Mouse (Mus musculus) heart, postnatal 10 days (tissue): ENCODE results near the gene Taf4. TPM values are rescaled to one million over a fixed set of nuclear protein-coding genes. Genes with fewer than 3 reads are reported as not detected.

Source experiments
- DNase-seq, 2 experiments: peaks; one replicate each; pipeline ENCODE4 v3.0.0; 2021
- intact Hi-C: fragments of 180-260 bp; cut with DNase I; formaldehyde crosslinking; loops from one replicate; pipeline ENCODE4 v1.15.1; 2025
- total RNA-seq, 2 experiments: library from RNA; stranded (reverse); gene quantifications; 2 replicates each; pipeline ENCODE4 v1.2.3; 2021

Taf4 gene
- total RNA-seq, 2 experiments from 2014 or later = 22.1 to 24.3 TPM

DNA sequence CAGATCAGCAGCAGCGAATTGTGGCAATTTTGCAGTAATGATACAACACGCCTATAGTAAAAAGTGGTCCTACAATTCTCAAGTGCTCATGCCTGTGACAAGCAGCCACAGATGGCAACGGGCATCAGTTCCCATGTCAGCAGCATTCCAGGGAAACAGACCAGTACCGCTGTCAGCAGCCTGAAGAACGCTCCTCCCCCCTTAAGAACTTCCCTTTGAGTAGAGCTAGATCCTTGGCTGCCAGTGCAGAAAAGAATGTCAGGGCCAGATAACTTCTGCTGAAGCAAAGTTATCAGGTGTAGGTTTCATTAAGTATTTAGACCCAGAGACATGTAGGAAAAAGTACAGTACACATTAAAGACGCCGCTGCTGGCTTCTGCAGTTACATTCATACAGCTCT, 8.4 kb upstream of the Taf4 start:
- intact Hi-C loops = no loop called here
- DNase-seq = no peak

DNA sequence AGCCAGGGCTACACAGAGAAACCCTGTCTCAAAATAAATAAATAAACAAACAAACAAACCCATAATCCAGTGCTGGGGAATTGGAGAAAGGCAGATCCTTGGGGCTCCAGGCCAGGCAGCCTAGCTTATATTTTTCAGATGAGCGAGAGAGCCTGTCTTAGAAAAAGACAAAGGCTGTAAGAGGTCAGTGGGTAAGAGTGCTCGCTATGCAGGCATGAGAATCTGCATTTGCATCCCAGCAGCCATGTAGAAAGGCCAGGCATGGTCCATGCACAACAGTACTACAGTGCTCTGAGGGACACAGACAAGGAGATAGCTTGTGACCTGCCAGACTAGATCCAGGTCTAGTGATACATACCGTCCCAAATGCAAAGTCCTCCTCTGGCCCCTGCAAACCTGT, 6.3 kb upstream of the Taf4 start:
- DNase-seq = no peak
- intact Hi-C loops = no loop called here

DNA sequence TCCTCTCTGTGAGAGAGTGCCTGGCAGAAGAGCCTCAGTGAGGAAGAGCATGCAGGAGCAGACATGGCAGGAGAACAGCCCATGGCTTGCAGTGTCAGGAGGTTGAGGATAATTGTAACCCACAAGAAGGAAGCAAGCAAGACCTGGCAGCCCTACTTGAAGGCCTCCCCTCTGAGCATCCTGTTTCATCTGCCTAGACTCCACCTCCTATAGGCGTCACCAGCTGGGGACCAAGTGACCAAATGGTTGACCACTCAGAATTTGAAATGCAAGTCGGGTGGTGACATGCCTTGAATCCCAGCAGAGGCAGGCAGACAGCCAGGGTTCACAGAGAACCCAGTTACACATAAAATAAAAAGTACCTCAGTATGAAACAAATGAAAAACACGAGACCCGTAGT, 4.2 kb upstream of the Taf4 start:
- intact Hi-C loops = no loop called here
- DNase-seq = peak in 1 of 2 experiments; percentile 17

DNA sequence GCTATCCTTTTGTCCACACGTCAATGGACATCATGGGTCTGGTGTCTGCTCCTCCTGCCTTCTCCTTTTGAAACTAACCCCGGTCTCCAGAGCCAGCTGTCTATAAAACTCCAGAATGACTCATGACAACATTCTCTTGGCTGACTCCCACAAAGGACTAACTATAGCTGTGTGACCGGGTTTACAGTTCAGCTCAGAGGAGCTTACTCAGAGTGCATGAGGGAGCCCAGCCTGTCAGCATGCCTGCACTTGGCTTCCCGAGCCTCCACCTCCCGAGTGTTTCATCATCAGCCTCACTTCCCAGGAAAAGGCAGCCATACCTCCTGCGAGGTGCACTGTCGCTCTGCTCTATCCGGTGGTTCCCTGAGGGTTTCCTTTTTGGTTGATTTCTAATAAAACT, 3.4 kb upstream of the Taf4 start:
- intact Hi-C loops = no loop called here
- peak; percentile 73 to 79 for DNase-seq

DNA sequence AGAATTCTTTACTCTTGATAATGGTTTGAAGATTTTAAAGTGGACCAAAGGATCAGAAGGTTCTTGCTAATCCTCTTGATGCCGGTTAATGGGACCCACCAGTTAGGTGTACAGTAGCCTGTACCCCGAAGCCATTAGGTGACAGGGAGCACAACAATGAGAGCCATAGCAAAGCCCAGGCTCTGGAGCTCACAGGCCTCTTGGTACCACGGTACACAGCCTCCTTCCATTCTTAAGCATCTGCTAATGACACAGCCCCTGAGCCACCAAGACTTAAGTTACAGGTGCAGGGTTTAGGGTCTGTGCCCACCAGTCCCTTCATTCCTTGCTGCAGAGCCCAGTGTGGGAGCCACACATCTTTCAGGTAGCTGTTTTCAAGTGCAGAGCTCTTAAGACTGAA, 1.8 kb upstream of the Taf4 start:
- DNase-seq = no peak
- intact Hi-C loops = no loop called here

DNA sequence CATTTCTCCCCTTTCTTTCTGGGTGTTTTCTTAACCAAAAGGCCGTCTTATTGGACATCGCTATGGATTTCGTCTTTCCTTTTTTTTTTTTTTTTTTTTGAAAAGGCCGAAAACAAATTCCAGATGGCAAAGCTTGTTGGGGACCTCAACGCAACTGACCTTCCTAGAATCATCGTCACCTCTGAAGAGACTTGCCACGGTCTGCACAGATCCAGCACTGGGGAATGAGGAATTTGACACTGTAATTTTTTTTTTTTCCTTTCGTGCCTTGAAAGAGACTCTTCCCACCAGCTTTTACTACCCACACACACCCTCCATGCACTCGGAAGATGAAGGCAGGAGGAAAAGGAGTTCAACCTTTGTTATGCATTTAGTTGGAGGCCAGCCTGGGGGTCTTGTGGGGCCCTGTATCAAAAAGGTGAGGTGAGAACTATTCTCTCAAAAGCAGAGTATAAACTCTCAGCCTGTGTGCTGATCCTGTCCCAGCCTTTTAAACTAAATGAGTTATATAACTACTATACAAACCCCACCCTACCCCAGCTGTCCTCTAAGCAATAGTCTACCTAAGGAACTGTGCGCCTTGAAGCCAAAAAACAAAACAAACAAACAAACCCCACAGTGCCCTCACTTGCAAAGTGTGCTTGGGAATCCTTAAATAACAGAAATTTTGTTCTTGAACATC, 1.0 kb upstream of the Taf4 start:
- peak in 1 of 2 experiments; percentile 37 for DNase-seq
- intact Hi-C loops = loop anchor here (2.0 kb wide), 1 partner anchor 47 kb away; the partner anchor contains the start of gene Lsm14b

DNA sequence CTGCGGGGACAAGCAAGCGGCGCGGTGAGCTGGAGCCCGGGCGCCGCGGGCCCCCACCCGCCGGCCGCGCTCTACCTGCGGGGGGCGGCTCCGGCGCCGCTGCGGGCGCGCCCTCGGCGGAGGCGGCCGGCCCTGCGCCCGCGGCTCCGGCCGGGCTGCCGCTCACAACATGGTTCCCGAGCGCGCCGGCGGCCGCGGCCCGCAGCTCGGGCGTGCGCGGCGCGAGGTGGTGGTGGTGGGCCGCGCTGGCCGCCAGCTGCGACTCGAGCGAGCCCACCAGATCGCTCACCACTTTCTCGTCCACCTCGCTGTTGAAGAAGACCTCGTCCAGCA, 185 bp downstream of the Taf4 start:
- intact Hi-C loops = loop anchor here (2.0 kb wide), 1 partner anchor 49 kb away; the partner anchor contains the start of gene Lsm14b
- no peak for DNase-seq

DNA sequence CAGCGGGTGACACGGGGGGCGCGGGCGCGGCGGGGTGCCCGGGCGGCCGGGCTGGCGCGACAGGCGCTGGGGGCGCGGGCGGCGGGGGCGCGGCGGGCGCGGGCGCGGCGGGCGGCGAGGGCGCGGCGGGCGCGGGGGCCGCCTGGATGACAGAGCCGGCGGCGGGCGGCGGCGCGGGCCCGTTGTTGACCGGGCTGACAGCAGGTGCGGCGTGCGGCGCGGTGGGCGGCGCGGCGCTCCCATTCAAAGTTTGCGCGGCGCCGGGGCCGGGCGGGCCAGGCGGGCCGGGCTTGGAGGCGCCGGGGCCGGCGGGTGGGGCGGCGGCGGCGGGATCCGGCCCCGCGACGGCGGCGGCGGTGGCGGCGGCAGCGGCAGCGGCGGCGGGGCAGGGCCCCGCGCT, 595 bp downstream of the Taf4 start:
- intact Hi-C loops = loop anchor here (2.0 kb wide), 2 partner anchors 49 to 59 kb away; partner anchors contain the start of gene Lsm14b
- DNase-seq = no peak

DNA sequence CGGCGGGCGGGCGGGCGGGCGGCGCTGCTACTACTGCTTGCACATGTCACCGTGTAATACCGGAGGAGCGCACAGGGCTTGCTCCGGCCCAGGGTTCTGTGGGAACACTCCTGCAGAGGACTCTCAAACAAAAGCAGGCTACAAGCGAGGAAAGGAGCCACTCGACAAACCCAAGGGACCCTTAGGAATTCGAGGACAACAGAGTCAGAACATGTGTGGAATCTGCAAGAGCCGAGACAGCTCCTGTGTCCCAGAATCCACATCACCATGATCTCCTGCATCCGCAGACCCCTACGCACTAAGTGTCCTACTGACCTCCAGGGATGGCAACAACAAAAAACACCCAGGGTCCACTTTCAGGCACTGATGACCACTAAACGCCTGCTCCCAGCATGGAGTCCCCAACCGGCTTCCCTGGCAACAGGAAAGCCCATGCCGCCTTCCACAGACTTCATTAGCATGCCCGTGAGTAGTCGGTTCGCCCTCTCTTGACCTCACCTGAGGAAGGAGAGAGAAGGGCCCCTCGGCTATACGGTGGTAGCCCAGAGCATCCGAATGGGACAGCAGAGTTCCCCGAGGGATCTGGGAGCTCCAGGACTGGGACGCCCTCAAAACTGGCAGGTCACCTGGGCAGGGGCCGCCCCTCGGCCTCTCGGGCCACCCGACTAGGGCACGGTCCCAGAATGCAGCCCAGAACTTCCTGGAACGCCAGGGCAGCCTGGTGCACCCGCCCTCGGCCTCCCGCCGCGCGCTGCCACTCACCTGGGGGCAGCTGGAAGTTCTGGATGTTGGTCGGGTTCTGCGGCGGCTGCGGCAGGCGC, 1.6 kb downstream of the Taf4 start:
- intact Hi-C loops = loop anchor here (1.0 to 5.0 kb wide), 4 partner anchors 43 to 142 kb away; partner anchors contain the start of gene Osbpl2
- peak; percentile 53 to 66 for DNase-seq

DNA sequence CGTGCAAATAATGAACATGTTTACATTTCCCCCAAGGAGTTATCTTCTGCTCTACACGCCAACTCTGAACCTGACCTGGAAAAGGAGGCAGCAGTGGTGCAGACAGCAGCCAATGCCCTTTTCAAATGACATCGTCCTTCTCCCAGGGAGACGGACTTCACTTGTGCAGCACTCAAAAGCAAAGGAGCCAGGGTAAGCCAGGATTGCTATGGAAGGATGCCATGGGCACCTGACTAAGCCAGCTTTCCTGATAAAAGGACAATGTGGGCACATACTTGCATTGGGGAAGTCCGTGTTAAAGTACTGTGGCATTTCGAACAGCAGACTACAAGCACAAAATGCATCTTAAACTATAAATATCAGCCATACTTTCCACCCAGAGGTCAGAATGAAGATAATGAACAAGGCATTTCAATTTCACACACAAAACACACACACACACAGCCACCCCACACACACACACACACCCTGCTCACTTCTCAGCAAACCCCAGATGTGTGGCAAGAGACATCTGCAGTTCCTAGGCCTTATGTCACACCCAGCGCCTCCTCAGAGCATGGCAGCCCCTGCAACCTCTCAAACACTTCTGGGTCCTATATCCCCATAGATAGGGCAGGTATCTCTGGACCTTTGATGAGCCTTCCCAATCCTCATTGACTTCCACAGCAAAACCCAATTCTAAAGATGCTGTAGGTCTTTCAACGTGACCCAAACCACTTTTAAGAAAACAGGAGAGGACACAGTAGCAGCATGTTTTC, 2.4 kb downstream of the Taf4 start:
- peak; percentile 79 to 84 for DNase-seq
- intact Hi-C loops = loop anchor here (1.0 to 5.0 kb wide), 4 partner anchors 42 to 143 kb away; partner anchors contain the start of gene Osbpl2

DNA sequence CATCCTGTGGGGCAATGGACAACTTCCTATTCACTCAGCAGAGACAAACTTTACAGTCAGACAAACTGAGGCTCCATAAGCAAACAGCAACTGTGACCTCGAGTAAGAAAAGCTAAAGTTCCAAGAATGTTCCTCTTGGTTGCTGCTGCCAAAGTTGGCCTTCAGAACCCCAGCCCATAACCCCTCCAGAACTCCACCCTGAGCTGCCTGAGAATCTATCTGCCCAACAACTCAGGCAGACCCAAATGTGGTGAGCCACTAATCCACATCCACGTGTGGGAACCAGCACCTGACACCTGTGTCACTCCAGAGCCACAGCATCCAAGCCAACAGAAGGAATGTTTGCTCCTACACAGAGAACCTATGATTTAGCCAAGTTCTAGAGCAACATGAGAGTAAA, 4.0 kb downstream of the Taf4 start:
- intact Hi-C loops = loop anchor here (5.0 kb wide), 2 partner anchors 40 to 145 kb away; partner anchors contain the start of gene Osbpl2
- no peak for DNase-seq

DNA sequence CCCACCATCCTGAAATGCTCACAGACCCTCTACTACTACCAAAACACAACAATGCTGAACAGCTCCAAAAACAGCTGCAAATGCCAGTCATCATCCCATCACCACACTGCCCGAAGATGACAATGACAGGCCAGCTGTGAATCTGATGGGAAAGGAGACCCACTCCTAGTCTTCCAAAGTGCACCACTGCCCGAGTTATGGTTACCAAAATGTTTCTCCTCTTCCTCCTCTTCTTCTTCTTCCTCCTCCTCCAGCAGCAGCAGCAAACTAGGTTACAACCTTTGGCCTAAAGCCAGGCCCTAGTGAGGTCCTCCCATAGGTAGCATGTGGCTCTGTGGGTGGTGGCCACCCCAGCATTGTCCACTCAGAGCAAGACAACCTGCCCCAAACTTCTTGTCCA, 4.6 kb downstream of the Taf4 start:
- intact Hi-C loops = loop anchor here (5.0 kb wide), 2 partner anchors 40 to 145 kb away; partner anchors contain the start of gene Osbpl2
- no peak for DNase-seq

DNA sequence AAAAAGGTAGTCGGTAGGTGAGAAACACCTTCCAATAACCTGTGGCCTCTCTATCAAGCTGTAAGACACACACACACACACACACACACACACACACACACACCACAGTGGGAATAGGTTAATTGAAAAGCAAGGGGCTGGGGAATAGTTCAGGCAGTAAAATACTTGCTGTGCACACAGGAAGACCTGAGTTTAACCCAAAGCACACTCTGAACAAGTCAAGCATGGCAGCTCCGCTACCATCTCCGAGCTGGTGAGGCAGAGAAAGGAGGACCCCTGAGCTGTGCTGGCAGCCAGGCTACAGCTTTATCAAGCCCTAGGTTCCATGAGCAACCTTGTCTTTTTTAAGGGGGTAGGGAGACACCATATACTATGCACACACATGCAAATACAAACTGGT, 7.3 kb downstream of the Taf4 start:
- DNase-seq = no peak
- intact Hi-C loops = no loop called here

DNA sequence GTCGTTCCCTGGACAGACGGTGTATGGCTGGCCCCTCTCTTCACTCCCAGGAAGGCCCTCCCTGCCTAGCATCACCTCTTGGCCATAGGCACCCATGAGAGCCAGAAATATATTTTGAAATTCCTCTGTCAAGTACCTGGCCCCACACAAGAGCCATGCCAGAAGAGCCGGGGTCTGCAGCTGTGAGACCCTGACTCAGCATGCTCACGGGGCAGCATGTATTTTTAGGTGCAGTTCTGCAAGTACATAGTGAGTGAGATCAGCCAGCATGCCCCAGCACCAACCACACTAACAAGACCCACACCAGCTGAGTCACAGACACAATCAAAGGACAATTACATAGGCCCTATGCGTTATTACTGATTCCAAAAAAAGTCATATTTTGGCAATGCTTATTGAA, 8.8 kb downstream of the Taf4 start:
- no peak for DNase-seq
- intact Hi-C loops = no loop called here

DNA sequence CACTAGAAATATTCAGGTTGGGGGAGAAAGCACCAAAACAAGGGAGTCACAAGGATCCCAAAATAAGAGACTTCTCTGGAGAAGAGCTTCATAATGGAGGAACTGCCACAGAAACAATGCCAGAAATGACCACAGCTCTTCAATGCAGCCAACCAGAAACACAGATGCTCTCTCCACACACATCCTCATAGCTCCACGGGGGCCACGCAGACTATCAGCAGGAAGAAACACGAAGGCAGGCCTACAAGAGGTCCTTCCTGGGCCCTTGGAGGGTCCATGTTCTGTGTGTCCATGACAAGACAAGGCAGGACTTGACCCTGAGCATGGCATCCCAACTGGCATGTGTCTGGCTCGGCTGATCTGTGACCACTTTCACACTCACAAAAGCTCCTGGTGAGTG, 15.0 kb downstream of the Taf4 start:
- intact Hi-C loops = no loop called here
- no peak for DNase-seq

DNA sequence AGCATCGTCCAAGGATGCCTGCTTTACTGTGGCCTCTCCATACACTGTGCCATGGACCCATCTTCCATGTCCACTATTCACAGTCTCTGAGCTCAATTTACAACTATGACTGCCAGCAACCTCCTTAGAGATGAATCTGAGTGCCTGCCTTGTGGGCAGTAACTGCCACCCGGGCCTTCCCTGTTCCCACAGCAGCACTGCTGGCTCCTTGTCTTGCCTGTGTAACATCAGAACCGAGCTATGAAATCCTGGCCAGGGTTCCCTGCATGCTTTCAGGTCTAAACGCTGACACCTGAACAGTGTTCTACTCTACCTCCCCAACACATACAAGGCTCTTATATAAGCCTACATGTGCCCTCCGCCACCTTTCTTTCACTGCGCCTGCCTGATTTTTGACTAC, 16.1 kb downstream of the Taf4 start:
- no peak for DNase-seq
- intact Hi-C loops = no loop called here

DNA sequence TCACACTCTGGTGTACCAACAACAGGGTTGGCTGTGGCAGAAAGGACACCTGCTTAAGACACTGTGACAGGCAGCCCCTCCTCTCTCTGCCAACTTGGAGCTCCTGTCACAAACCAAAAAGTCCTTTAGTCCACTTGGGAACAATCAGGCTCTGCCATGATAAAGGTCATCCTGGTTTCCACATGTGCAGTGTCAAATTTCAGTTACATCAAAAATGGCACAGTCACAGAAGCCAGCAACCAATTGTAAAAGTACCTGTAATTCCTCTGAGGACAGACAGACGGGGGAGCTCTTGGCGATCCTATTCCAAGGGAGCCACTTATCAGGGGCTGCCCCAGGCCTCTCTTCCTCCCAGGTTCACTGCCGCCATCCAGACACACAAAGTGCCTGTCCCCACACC, 17.1 kb downstream of the Taf4 start:
- intact Hi-C loops = no loop called here
- DNase-seq = peak; percentile 57 to 60

DNA sequence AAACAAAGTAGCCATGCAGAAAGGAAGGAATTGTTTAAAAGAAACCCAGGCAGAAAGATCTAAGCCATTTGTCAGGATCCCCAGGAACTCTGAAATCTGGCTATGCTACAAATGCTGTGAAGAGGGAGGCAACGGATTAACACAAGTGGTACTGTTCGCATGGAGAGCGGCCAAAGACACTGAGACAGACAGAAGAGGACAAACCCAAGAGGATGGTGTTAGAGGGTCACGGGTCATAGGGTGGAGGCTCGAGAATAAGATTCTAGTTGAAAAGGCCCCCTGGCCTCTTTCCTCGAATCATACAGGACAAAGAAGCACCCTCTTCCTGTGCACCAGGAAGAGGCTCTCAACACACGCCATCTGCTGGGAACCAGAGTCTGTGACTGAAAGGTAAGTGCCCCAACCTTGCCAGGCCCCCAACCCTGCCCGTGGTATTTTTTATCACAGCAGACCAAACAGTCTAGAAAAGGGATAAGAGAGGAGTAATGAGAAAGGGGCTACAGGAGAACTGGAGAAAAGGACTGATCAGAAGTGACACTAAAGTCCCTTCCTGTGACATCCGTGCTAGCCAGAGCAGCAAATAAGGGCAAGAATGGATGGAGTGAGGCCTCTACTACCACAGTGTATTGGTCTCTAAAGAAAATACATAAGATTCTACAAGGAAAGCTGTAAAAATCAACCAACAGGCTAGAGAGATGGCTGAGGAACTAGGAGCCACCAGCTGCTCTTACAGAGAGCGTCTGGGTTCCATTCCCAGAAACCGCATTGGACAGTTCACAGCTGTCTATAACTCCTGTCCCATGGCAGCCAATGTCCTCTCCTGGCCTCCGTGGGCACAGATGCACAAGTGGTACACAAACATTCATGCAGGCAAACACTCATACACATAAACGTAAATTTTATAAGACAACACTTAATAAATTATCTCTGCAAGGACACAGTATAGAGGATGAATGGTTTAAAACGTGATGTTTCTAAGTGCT, 24.6 kb downstream of the Taf4 start:
- intact Hi-C loops = no loop called here
- DNase-seq = no peak

DNA sequence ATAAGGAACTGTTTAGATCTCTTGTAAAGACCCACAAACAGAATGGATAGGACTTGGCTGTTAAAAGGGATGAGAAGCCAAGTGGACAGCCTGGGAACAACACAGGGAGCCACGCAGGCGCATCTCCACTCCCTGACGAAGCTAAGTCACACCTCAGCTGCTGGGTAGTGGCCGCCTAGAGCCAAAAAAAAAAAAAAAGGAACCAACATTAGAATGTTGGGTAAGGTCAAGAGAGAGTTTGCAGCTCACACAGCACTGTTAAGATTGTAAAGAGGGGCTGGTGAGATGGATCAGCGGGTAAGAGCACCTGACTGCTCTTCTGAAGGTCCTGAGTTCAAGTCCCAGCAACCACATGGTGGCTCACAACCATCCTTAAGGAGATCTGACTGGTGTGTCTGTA, 27.6 kb downstream of the Taf4 start:
- DNase-seq = no peak
- intact Hi-C loops = loop anchor here (10.0 kb wide), 1 partner anchor 306 kb away; the partner anchor contains the start of gene Rps21

DNA sequence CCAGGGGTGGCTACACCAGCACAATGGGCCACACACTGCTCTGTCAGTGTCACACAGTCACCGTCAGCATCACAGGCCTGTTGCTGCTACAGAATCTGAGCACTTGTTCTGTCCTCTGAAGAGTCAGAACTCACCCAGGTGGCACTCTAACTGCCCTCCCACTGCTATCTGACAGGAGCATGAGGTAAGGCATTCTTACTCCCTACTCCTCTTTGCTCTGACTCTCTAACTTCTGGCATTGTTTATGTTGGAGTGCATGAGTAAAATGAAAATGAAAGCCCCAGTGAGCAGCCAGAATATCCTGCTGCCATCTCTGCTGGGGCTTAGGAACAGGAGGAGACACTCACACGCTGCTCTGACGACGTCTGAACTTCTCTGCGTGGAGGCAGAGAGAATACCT, 28.8 kb downstream of the Taf4 start:
- intact Hi-C loops = loop anchor here (10.0 kb wide), 1 partner anchor 307 kb away; the partner anchor contains the start of gene Rps21
- no peak for DNase-seq
